Mouse (Mus musculus) olfactory bulb, adult 2 months (tissue): ENCODE results near the gene Gpr132. TPM values are rescaled to one million over a fixed set of nuclear protein-coding genes. Genes with fewer than 3 reads are reported as not detected.

Experiments used
- H3K27ac ChIP-seq: fragments of 200-500 bp; 2 replicates; pipeline ENCODE4 v1.5.1; 2012; ENCODE audit warnings: low read depth, low read length; ENCODE audit not compliant: insufficient read depth
- H3K4me1 ChIP-seq: fragments of 200-500 bp; 2 replicates; pipeline ENCODE4 v1.6.1; 2012; ENCODE audit warnings: low read length; ENCODE audit not compliant: control insufficient read depth, insufficient read depth
- H3K4me3 ChIP-seq: fragments of 200-500 bp; 2 replicates; pipeline ENCODE4 v1.5.1; 2012; ENCODE audit warnings: mild to moderate bottlenecking, low read depth, low read length, moderate library complexity; ENCODE audit not compliant: insufficient read depth
- CTCF ChIP-seq: fragments of 200-500 bp; IDR thresholded peaks from 2 replicates; pipeline ENCODE4 v1.5.1; 2012; ENCODE audit warnings: low read depth, mild to moderate bottlenecking, low read length, moderate library complexity; ENCODE audit not compliant: insufficient read depth
- POLR2A ChIP-seq: fragments of 200-500 bp; IDR thresholded peaks from 2 replicates; pipeline ENCODE4 v1.6.1; 2012; ENCODE audit warnings: mild to moderate bottlenecking, low read depth, low read length, moderate library complexity; ENCODE audit not compliant: insufficient read depth
- WGBS: fragments of 180-500 bp; shearing (Covaris S2); methylation state at CpG from one replicate; pipeline ENCODE4 v1.1.7; 2018; 5-methylcytosine and 5-hydroxymethylcytosine counted together
- polyA plus RNA-seq: library from polyadenylated mRNA; stranded (reverse); fragments of >200 nt; gene quantifications from 2 replicates; pipeline ENCODE4 v1.2.4, GENCODE M21; 2012; ENCODE audit warnings: low replicate concordance; ENCODE audit not compliant: missing spikeins, insufficient read depth, insufficient read length

Gpr132 gene
- not detected in 2 replicates for polyA plus RNA-seq

DNA sequence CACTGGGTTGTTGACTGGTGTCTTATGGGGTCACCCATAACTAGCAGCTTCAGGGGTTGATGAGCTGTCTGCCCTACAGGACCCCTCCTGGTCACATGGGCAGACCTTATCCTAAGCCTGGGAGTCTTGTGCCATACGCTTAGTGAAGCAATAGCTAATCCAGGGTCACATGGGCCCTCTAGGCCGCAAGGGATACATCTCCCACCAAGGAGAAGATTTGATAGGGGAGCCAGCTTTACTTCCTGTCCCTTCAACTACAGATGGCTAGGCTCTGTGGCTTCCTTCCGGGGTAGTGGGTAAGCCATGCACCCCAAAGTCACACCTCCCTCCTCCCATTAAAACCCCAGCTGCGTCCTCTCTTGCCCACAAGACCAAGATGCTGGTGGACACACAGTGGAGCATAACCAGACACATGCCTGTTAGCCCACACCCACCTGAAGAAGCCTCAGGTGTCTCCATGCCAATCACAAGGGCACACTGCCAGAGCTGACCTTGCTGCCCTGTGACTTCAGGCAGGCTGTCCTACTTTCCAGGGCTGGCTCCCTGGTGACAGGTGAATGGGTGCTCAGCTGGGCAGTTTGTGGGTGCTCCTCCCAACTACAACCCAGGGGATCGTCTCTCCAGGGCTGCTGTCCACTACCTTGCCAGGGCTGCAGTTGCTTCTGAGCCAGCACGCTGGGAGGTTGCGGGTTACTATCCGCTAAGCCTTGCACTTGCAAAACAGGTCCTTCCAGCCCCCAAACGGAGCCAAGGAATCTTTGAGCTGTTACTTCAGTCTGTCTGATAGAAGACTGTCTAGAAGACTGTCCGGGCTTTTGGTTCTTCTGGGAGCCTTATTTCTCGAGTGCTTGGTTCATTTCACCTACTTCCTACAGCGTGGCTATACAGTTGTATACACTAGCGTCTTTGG, at the start of gene Gpr132:
Gene Gpr132 (minus strand): TSS at position 51 of the 910 bp plus-strand sequence.
- WGBS = 77% methylated on average over 13 of the region's 13 CpGs
- peaks cover 4% of the 10 kb centered on the region for H3K4me1 ChIP-seq
- TF ChIP-seq POLR2A (no peak), CTCF (no peak)
- H3K4me3 ChIP-seq = no peak within 1 kb of the TSS
- H3K27ac ChIP-seq = no peak within 1 kb of the TSS

DNA sequence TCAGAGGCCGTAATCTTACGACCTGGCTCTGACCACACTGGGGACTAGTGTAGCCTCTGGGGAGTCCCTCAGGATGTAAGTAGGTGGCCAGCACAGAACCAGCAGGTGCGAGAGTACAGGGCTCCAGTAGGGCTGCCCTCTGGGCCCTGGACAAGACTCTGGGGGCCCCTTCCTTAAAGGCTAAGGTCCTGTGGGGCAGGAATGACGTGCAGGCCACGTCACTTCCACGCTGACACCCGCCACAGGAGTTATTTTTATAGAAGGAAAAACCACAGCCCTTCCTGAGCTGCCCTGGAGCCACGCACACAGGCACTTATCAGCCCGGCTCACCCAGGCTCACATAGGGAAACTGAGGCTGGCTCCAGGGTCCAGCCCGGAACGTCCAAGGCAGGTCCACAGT, 49.5 kb upstream of the Gpr132 start:
- 82% methylated on average over 11 of the region's 11 CpGs for WGBS
- Histone ChIP-seq H3K4me3 (no peak overlapping the region), H3K4me1 (peaks cover 4% of the 10 kb centered on the region), H3K27ac (no peak overlapping the region; the same call in 1 of the 2 replicates)
- no peak for TF ChIP-seq CTCF
- TF ChIP-seq POLR2A = no peak

DNA sequence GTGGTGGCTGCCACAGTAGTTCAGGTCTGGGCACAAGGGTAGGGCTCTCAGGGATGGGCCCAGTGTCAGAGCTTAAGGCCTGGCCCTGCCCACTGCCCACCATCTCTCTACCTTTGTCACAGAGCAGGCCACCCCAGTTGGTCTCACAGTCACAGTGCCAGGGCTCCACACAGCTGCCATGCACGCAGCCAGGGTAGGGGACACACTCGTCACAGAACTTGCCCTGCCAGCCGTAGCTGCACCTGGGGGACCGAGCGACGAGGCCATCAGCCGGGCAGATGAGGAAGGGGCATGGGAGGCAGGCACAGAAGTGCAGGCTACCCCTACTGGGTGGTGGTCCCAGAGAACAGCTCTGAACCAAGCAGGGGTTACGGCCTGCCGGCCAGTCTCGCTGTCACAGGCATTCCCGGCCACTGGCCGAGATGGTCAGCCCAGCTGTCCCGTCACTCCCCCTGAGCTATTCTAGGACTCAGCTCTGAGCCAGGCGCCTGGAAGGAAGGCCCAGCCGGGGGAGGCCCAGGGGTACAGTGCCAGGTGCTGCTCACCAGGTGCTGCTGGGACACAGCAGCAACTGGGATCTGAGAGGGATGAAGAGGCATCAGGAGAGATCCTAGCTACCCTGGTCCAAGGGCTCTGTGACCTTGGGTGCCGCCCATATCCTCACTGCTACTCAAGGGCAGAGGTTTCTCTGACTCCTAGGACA, 48.8 kb upstream of the Gpr132 start:
- Histone ChIP-seq H3K27ac (no peak overlapping the region; the same call in 1 of the 2 replicates), H3K4me1 (peaks cover 3% of the 10 kb centered on the region; the same call in 1 of the 2 replicates), H3K4me3 (no peak overlapping the region)
- no peak for TF ChIP-seq POLR2A
- TF ChIP-seq CTCF = no peak
- WGBS = 88% methylated on average over 16 of the region's 16 CpGs

DNA sequence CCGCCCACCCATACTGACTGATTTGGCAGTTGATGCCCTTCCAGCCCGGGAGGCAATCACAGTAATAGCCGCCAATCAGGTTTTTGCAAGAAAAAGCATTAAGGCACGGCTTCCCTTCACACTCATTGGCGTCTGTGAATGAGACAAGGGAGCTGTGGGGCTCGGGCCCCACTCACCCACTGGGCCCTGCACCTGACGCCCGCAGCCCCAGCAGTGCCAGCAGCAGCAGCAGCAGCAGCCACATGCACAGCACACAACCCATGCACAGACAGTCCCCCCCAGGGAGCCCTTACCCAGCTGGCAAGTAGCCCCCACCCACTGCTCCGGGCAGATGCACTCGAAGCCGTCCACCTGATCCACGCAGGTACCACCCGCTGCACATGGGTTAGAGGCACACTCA, 47.6 kb upstream of the Gpr132 start:
- H3K27ac ChIP-seq = no peak overlapping the region
- no peak for TF ChIP-seq POLR2A
- TF ChIP-seq CTCF = no peak
- WGBS = 58% methylated on average over 13 of the region's 13 CpGs
- H3K4me1 ChIP-seq = peaks cover 3% of the 10 kb centered on the region; the same call in 1 of the 2 replicates
- H3K4me3 ChIP-seq = no peak overlapping the region

DNA sequence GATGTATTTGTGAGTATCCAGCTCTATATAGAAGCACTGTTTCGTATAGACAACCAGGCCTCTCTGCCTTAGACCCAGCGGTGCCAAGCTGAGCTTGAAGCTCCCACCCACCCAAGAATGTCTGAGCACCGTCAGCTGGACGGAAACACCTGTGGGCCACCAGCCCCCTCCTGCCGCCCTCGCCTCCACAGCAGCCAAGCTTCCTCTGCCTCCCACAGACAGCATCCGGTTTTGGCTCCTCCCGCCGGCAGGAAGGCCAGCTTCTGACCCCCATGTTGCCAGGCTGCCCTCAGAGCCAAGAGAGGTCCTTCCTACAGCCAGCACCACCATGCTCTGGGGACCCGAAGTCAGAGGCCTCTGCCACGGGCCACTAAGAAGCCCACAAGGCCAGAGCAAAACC, 46.5 kb upstream of the Gpr132 start:
- Histone ChIP-seq H3K4me3 (no peak overlapping the region), H3K4me1 (peaks cover 3% of the 10 kb centered on the region; the same call in 1 of the 2 replicates), H3K27ac (no peak overlapping the region)
- 79% methylated on average over 11 of the region's 11 CpGs for WGBS
- no peak for TF ChIP-seq POLR2A
- TF ChIP-seq CTCF = no peak

DNA sequence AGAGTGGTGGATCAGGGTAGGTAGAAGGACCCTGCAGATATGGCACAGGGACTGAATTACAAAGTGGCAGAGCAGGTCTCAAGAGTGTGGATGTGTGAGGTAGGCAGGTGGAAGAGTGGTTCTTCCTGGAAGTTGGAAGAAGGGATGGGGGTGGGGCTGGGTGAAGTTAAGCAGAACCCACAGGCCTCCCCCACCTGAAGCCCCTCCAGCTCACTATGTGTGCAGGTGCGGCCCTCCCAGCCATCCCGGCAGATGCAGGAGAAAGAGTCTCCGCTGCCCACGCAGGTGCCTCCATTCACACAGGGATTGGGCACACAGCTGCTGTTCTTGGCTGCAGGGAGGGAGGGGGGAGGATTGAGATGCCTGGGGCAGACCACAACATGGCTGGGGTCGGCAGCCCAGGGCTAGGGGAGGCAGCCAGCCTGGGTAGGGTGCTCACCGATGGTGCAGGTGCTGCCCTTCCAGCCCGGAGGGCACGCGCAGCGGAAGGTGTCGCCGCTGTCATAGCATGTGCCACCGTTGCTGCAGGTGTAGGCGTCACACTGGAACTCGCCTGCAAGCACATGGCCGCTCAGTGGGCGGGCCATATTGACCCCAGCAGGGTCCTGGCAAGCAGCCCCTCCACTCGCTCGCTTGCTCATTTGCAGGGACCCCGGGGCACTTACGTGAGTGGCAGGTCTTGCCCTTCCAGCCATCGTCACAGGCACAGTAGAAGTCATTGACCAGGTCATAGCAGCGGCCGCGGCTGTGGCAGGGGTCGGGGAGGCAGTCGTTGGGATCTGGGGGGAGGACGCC, 45.1 kb upstream of the Gpr132 start:
- TF ChIP-seq POLR2A (no peak), CTCF (no peak)
- peaks cover 3% of the 10 kb centered on the region; the same call in 1 of the 2 replicates for H3K4me1 ChIP-seq
- no peak overlapping the region for H3K4me3 ChIP-seq
- 89% methylated on average over 28 of the region's 28 CpGs for WGBS
- no peak overlapping the region for H3K27ac ChIP-seq

DNA sequence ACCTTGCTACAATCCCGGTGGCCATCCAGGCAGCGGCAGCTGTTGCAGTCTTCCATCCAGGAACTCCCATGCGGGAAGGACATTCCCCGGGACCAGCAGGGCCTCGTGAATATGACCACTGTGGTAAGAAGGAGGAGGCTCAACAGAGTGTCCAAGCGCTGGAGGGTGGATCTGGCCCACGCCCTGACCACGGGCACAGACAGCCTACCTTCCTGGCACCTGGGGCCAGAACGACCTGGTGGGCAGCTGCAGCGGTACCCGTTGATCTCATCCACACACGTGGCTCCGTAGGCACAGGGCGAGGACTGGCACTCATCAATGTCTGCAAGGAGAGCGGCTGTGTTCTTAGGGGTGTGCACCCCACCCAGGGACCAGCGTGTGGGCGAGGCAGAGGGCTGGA, 43.7 kb upstream of the Gpr132 start:
- TF ChIP-seq POLR2A (no peak), CTCF (no peak)
- H3K4me1 ChIP-seq = no peaks in the 10 kb centered on the region
- H3K4me3 ChIP-seq = no peak overlapping the region
- no peak overlapping the region for H3K27ac ChIP-seq
- WGBS = 94% methylated on average over 17 of the region's 17 CpGs

DNA sequence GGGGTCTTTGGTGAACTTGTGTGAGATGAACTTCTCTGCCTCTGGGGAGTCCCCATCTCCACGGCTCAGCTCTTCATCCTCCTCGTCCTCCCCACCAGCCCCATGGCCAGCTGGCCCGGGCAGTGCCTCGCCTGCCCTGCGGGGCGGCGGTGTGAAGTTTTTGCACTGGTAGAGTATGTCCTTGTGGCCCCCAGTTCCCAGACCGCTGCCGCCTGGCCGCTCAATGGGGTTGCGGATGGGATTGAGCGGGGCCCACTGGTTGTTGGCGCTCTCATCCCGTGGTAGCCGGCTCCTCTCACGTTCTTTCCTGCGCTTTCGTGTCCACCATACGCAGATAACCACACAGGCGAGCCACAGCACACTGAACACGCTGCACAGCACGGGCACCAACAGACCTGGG, 41.0 kb upstream of the Gpr132 start:
- no peak overlapping the region for H3K4me3 ChIP-seq
- TF ChIP-seq CTCF (no peak), POLR2A (no peak)
- no peak overlapping the region for H3K27ac ChIP-seq
- 95% methylated on average over 22 of the region's 22 CpGs for WGBS
- H3K4me1 ChIP-seq = no peaks in the 10 kb centered on the region

DNA sequence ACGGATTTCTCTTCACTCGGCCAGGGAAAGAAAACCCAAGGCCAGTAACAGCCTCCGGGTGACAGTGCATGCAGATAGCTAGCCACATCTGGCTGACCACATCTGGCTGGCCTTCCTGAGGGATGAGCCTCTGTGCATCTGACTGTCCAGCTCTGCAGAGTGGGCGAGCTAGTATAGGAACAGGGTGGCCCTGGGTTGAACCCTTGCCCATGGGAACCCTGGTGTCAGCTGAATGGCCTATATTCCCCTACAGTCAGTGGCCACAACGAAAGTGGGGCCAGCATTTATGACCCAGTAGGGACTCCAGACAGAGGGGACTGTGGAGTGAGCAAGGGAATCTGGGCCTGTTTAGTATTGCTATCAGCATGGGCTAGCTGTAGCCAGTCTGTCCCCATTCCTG, 37.0 kb upstream of the Gpr132 start:
- no peak overlapping the region for H3K4me3 ChIP-seq
- 90% methylated on average over 5 of the region's 5 CpGs for WGBS
- TF ChIP-seq POLR2A = no peak
- no peak for TF ChIP-seq CTCF
- no peak overlapping the region for H3K27ac ChIP-seq
- H3K4me1 ChIP-seq = peaks cover 8% of the 10 kb centered on the region
